In the genomic region with DNA sequence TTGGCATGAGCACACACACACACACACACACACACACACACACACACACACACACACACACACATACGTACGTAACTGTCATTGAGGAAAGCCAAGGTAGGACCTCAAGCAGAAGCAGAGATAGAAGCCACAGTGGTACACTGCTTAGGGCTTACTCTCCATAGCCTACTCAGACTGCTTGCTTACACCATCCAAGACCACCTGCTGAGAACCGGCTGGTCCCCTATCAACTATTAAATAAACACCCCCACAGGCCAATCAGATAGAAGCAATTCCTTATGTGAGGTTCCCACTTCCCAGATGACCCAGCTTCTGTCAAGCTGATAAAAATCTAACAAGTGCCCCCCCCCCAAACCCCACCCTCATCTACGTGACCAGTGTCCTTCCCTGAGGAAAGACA, we compare ENCODE assay signal across 14 mouse cellular contexts.
"Had no signal": no experiment of that assay in that cellular context is flagged by ENCODE, and none has a peak within 500 bp of the region (broad histone marks: within the 10 kb centered on the region; RNA-seq: fewer than 3 reads in every experiment).

No protein-coding gene starts in this region.

- DNase-seq: gastrocnemius, postnatal 14 days; gastrocnemius, postnatal 36 days; heart, adult 11 months; heart, adult 2 months; heart, postnatal 14 days; heart, postnatal 36 days; kidney, adult 11 months; kidney, adult 2 months; kidney, adult 9 months; kidney, postnatal 14 days; kidney, postnatal 36 days; layer of hippocampus, adult 9-11 months; layer of hippocampus, postnatal 36 days; lung, adult 18-20 months had no signal
